Mouse (Mus musculus) forebrain, embryonic 13.5 days (tissue): ENCODE data around the gene Kansl1. TPM values are rescaled to one million over a fixed set of nuclear protein-coding genes. Genes with fewer than 3 reads are reported as not detected.

ENCODE experiments used
- ATAC-seq: fragments of 200-750 bp; cut with Nextera tagmentation; 2 replicates; pipeline ENCODE4 v1.8.0; 2017
- H3K27ac ChIP-seq: fragments of 300-500 bp; sonication (generic); 2 replicates; pipeline ENCODE4 v1.5.1; 2015; ENCODE audit warnings: inconsistent platforms, mild to moderate bottlenecking, moderate library complexity
- H3K27me3 ChIP-seq: fragments of 300-500 bp; sonication (generic); 2 replicates; pipeline ENCODE4 v1.6.1; 2015; ENCODE audit warnings: mild to moderate bottlenecking, inconsistent platforms
- H3K36me3 ChIP-seq: fragments of 300-500 bp; sonication (generic); 2 replicates; pipeline ENCODE4 v1.6.1; 2015; ENCODE audit warnings: mild to moderate bottlenecking, inconsistent platforms; ENCODE audit not compliant: poor library complexity, severe bottlenecking
- H3K4me1 ChIP-seq: fragments of 300-500 bp; sonication (generic); 2 replicates; pipeline ENCODE4 v1.6.1; 2015; ENCODE audit warnings: inconsistent platforms
- H3K4me2 ChIP-seq: fragments of 300-500 bp; sonication (generic); 2 replicates; pipeline ENCODE4 v1.6.1; 2015; ENCODE audit warnings: inconsistent platforms, mild to moderate bottlenecking, moderate library complexity
- H3K4me3 ChIP-seq: fragments of 300-500 bp; sonication (generic); 2 replicates; pipeline ENCODE4 v1.5.1; 2015; ENCODE audit warnings: mild to moderate bottlenecking, inconsistent platforms
- H3K9ac ChIP-seq: fragments of 300-500 bp; sonication (generic); 2 replicates; pipeline ENCODE4 v1.6.1; 2015; ENCODE audit warnings: mild to moderate bottlenecking, inconsistent platforms
- H3K9me3 ChIP-seq: fragments of 300-500 bp; sonication (generic); replicated peaks from 2 replicates; pipeline ENCODE4 v1.6.1; 2016; ENCODE audit warnings: inconsistent platforms
- WGBS: fragments of 180-500 bp; shearing (Covaris S2); methylation state at CpG from one replicate; pipeline ENCODE4 v1.1.7; 2015; 5-methylcytosine and 5-hydroxymethylcytosine counted together
- microRNA-seq: library from miRNA; unstranded; fragments of <30 nt; microRNA quantifications from one replicate; pipeline ENCODE4, GENCODE M21; 2016
- polyA plus RNA-seq: library from polyadenylated mRNA; unstranded; fragments of >200 nt; fragmentation: Nextera tagmentation; extraction: Ambion mirVana; gene quantifications from 2 replicates; pipeline ENCODE4 v1.2.1, GENCODE M21; 2015

Kansl1 gene
- polyA plus RNA-seq, 1 experiment from 2014 or later = 26.1 TPM

GRCm38 (mm10) chr11:104295656-104296055, 173.0 kb downstream of the Kansl1 start:
- Histone ChIP-seq H3K9me3 (no peaks in the 10 kb centered on the region), H3K36me3 (peaks cover 22% of the 10 kb centered on the region), H3K27me3 (no peaks in the 10 kb centered on the region), H3K9ac (no peak overlapping the region), H3K4me1 (no peaks in the 10 kb centered on the region), H3K4me3 (no peak overlapping the region), H3K27ac (no peak overlapping the region), H3K4me2 (no peak overlapping the region)
- 52% methylated on average over 6 of the region's 6 CpGs for WGBS
- ATAC-seq = no peak

GRCm38 (mm10) chr11:104295145-104295544, 173.5 kb downstream of the Kansl1 start:
- no peaks in the 10 kb centered on the region for H3K27me3 ChIP-seq
- 60% methylated on average over 5 of the region's 5 CpGs for WGBS
- H3K9ac ChIP-seq = no peak overlapping the region
- no peak overlapping the region for H3K4me3 ChIP-seq
- no peak overlapping the region for H3K4me2 ChIP-seq
- no peak for ATAC-seq
- H3K4me1 ChIP-seq = no peaks in the 10 kb centered on the region
- no peaks in the 10 kb centered on the region for H3K9me3 ChIP-seq
- H3K27ac ChIP-seq = no peak overlapping the region
- peaks cover 22% of the 10 kb centered on the region for H3K36me3 ChIP-seq

- no peaks in the 10 kb centered on the region for H3K27me3 ChIP-seq
- H3K4me2 ChIP-seq = no peak overlapping the region
- no peak overlapping the region for H3K9ac ChIP-seq
- peaks cover 5% of the 10 kb centered on the region; the same call in 1 of the 2 replicates for H3K36me3 ChIP-seq
- no peak overlapping the region for H3K4me3 ChIP-seq
- WGBS = 85% methylated on average over 9 of the region's 9 CpGs
- no peak overlapping the region for H3K27ac ChIP-seq
- H3K9me3 ChIP-seq = no peaks in the 10 kb centered on the region
- peaks cover 8% of the 10 kb centered on the region; the same call in 1 of the 2 replicates for H3K4me1 ChIP-seq
- no peak for ATAC-seq
These were observed 175.4 kb downstream of the Kansl1 start for GRCm38 (mm10) chr11:104293241-104293640.

GRCm38 (mm10) chr11:104292443-104293220, 176.0 kb downstream of the Kansl1 start:
- H3K9ac ChIP-seq = no peak overlapping the region
- H3K27me3 ChIP-seq = no peaks in the 10 kb centered on the region
- peaks cover 8% of the 10 kb centered on the region; the same call in 1 of the 2 replicates for H3K4me1 ChIP-seq
- H3K9me3 ChIP-seq = no peaks in the 10 kb centered on the region
- 90% methylated on average over 7 of the region's 7 CpGs for WGBS
- no peak overlapping the region for H3K27ac ChIP-seq
- ATAC-seq = no peak
- H3K4me2 ChIP-seq = no peak overlapping the region
- peaks cover 8% of the 10 kb centered on the region; the same call in 1 of the 2 replicates for H3K36me3 ChIP-seq
- no peak overlapping the region for H3K4me3 ChIP-seq

- no peaks in the 10 kb centered on the region for H3K27me3 ChIP-seq
- no peak overlapping the region for H3K4me2 ChIP-seq
- peaks cover 8% of the 10 kb centered on the region; the same call in 1 of the 2 replicates for H3K4me1 ChIP-seq
- H3K36me3 ChIP-seq = peaks cover 33% of the 10 kb centered on the region
- no peak overlapping the region for H3K4me3 ChIP-seq
- peak; percentile 63; the same call in 1 of the 2 replicates for ATAC-seq
- H3K9me3 ChIP-seq = no peaks in the 10 kb centered on the region
- 16% methylated on average over 13 of the region's 13 CpGs for WGBS
- H3K27ac ChIP-seq = no peak overlapping the region
- H3K9ac ChIP-seq = peak overlapping the region; percentile 34; the same call in 1 of the 2 replicates
These were observed 179.2 kb downstream of the Kansl1 start for GRCm38 (mm10) chr11:104289199-104290031.

- Histone ChIP-seq H3K4me2 (no peak overlapping the region), H3K27ac (no peak overlapping the region), H3K9ac (no peak overlapping the region), H3K36me3 (peaks cover 33% of the 10 kb centered on the region), H3K27me3 (no peaks in the 10 kb centered on the region), H3K4me3 (no peak overlapping the region), H3K9me3 (no peaks in the 10 kb centered on the region), H3K4me1 (peaks cover 8% of the 10 kb centered on the region; the same call in 1 of the 2 replicates)
- WGBS = 54% methylated on average over 6 of the region's 6 CpGs
- ATAC-seq = no peak
These were observed 179.8 kb downstream of the Kansl1 start for GRCm38 (mm10) chr11:104288835-104289198.

GRCm38 (mm10) chr11:104287113-104287512, 181.5 kb downstream of the Kansl1 start:
- no peaks in the 10 kb centered on the region for H3K9me3 ChIP-seq
- WGBS = 97% methylated on average over 18 of the region's 18 CpGs
- H3K27me3 ChIP-seq = no peaks in the 10 kb centered on the region
- H3K9ac ChIP-seq = no peak overlapping the region
- H3K36me3 ChIP-seq = peaks cover 39% of the 10 kb centered on the region
- no peak for ATAC-seq
- H3K27ac ChIP-seq = no peak overlapping the region
- no peak overlapping the region for H3K4me2 ChIP-seq
- no peak overlapping the region for H3K4me3 ChIP-seq
- peaks cover 8% of the 10 kb centered on the region; the same call in 1 of the 2 replicates for H3K4me1 ChIP-seq

Small RNA genes lying within 50 kb of the gene (microRNA-seq; reads per million reads assigned to microRNA genes)
- not detected for gene Gm47315

Other genes starting within 250 kb of the Kansl1 start
- gene Mapt, start 237.5 kb downstream of the Kansl1 start, polyA plus RNA-seq = 277 and 315 TPM in 2 replicates
- gene Cdc27, start 81.8 kb upstream of the Kansl1 start, polyA plus RNA-seq = 43.7 and 51.4 TPM in 2 replicates
- 1.2 and 2.8 TPM in 2 replicates for gene Myl4, start 81.8 kb upstream of the Kansl1 start, polyA plus RNA-seq
- gene Itgb3, start 139.1 kb upstream of the Kansl1 start, polyA plus RNA-seq = 0.43 and 0.89 TPM in 2 replicates
- gene Gm11639, start 216.8 kb upstream of the Kansl1 start, polyA plus RNA-seq = not detected in 2 replicates